Mouse (Mus musculus) embryo, embryonic 10 days (tissue): ENCODE data around the gene Rxra.

Experiments
- DNase-seq: peaks from one replicate; pipeline ENCODE4 v3.0.0-alpha.2; 2015; ENCODE audit warnings: low spot score

The Rxra gene

GRCm38 (mm10) chr2:27676106-27676477 lies at the start of gene Rxra:
TSS of gene Rxra (plus strand) at chr2:27676440.
- peak; percentile 65 for DNase-seq

GRCm38 (mm10) chr2:27626604-27627003 lies 49.6 kb upstream of the Rxra start:
- DNase-seq: no peak

GRCm38 (mm10) chr2:27630601-27631285 lies 45.5 kb upstream of the Rxra start:
- DNase-seq: no peak

- DNase-seq: no peak
Measured at GRCm38 (mm10) chr2:27633471-27633870, 42.8 kb upstream of the Rxra start.

GRCm38 (mm10) chr2:27634018-27634417 lies 42.2 kb upstream of the Rxra start:
- DNase-seq: peak; percentile 74

GRCm38 (mm10) chr2:27635147-27635738 lies 41.0 kb upstream of the Rxra start:
- DNase-seq: no peak

- DNase-seq: no peak
Measured at GRCm38 (mm10) chr2:27636796-27637195, 39.4 kb upstream of the Rxra start.

- DNase-seq: no peak
Measured at GRCm38 (mm10) chr2:27637281-27637896, 38.9 kb upstream of the Rxra start.

GRCm38 (mm10) chr2:27639631-27640334 lies 36.5 kb upstream of the Rxra start:
- DNase-seq: no peak

GRCm38 (mm10) chr2:27640900-27641479 lies 35.2 kb upstream of the Rxra start:
- no peak for DNase-seq

GRCm38 (mm10) chr2:27644547-27645120 lies 31.6 kb upstream of the Rxra start:
- no peak for DNase-seq

GRCm38 (mm10) chr2:27645471-27645870 lies 30.8 kb upstream of the Rxra start:
- DNase-seq: no peak

- peak; percentile 58 for DNase-seq
Measured at GRCm38 (mm10) chr2:27649862-27650661, 26.2 kb upstream of the Rxra start.

- DNase-seq: peak; percentile 79
Measured at GRCm38 (mm10) chr2:27650991-27651390, 25.2 kb upstream of the Rxra start.

GRCm38 (mm10) chr2:27653496-27654030 lies 22.7 kb upstream of the Rxra start:
- DNase-seq: no peak

GRCm38 (mm10) chr2:27654321-27655232 lies 21.7 kb upstream of the Rxra start:
- DNase-seq: peak; percentile 43

GRCm38 (mm10) chr2:27656576-27656975 lies 19.7 kb upstream of the Rxra start:
- DNase-seq: no peak

GRCm38 (mm10) chr2:27665284-27665683 lies 11.0 kb upstream of the Rxra start:
- no peak for DNase-seq

GRCm38 (mm10) chr2:27666719-27667118 lies 9.5 kb upstream of the Rxra start:
- DNase-seq: peak; percentile 21

GRCm38 (mm10) chr2:27667677-27668076 lies 8.6 kb upstream of the Rxra start:
- no peak for DNase-seq
